Mouse (Mus musculus) liver, embryonic 12.5 days (tissue): ENCODE measurements around the gene Olfr1104. TPM values are rescaled to one million over a fixed set of nuclear protein-coding genes. Genes with fewer than 3 reads are reported as not detected.

ENCODE experiments used
- ATAC-seq: fragments of 200-750 bp; cut with Nextera tagmentation; 2 replicates; pipeline ENCODE4 v1.8.0; 2017; ENCODE audit warnings: moderate number of reproducible peaks, mild to moderate bottlenecking, moderate library complexity
- H3K27ac ChIP-seq: fragments of 300-500 bp; sonication (generic); 2 replicates; pipeline ENCODE4 v1.5.1; 2016; ENCODE audit warnings: mild to moderate bottlenecking
- H3K27me3 ChIP-seq: fragments of 300-500 bp; sonication (generic); replicated peaks from 2 replicates; pipeline ENCODE4 v1.6.1; 2016; ENCODE audit warnings: mild to moderate bottlenecking, moderate library complexity
- H3K36me3 ChIP-seq: fragments of 300-500 bp; sonication (generic); 2 replicates; pipeline ENCODE4 v1.6.1; 2016; ENCODE audit warnings: mild to moderate bottlenecking, moderate library complexity
- H3K4me1 ChIP-seq: fragments of 300-500 bp; sonication (generic); 2 replicates; pipeline ENCODE4 v1.6.1; 2016
- H3K4me2 ChIP-seq: fragments of 300-500 bp; sonication (generic); 2 replicates; pipeline ENCODE4 v1.6.1; 2016; ENCODE audit warnings: mild to moderate bottlenecking, moderate library complexity
- H3K4me3 ChIP-seq: fragments of 300-500 bp; sonication (generic); 2 replicates; pipeline ENCODE4 v1.5.1; 2016; ENCODE audit warnings: mild to moderate bottlenecking, moderate library complexity
- H3K9ac ChIP-seq: fragments of 300-500 bp; sonication (generic); 2 replicates; pipeline ENCODE4 v1.6.1; 2016; ENCODE audit warnings: mild to moderate bottlenecking, moderate library complexity
- H3K9me3 ChIP-seq: fragments of 300-500 bp; sonication (generic); replicated peaks from 2 replicates; pipeline ENCODE4 v1.6.1; 2016; ENCODE audit warnings: mild to moderate bottlenecking, moderate library complexity
- WGBS: fragments of 180-500 bp; shearing (Covaris S2); methylation state at CpG from one replicate; pipeline ENCODE4 v1.1.7; 2016; ENCODE audit not compliant: insufficient replicate concordance; 5-methylcytosine and 5-hydroxymethylcytosine counted together
- polyA plus RNA-seq: library from polyadenylated mRNA; unstranded; fragments of >200 nt; fragmentation: Nextera tagmentation; extraction: Ambion mirVana; gene quantifications from 2 replicates; pipeline ENCODE4 v1.2.1, GENCODE M21; 2016

Olfr1104 gene
- polyA plus RNA-seq: not detected in 2 replicates

DNA sequence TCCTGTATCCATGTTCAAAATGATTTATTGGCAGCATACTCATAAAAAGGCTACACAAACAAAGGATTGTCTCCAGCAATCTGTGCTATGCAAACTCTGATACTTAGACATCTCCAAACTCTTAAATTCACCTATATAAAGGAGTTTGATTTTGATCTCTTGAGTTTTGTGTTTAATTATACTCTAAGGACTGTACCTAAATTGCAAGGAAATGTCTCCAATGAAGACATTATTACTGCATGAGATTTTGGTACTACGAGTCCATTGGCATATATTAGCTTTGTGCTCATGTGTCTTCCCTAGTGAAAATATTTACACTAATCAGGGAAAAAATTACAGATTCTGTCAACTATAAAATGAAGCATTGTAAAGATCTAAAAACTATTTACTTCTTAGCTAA, at the start of gene Olfr1104:
Gene Olfr1104, minus strand, starts transcription at position 101 of the 400 bp plus-strand sequence.
- Histone ChIP-seq H3K27ac (no peak within 1 kb of the TSS), H3K4me3 (no peak within 1 kb of the TSS), H3K36me3 (no peaks in the 10 kb centered on the region), H3K9ac (no peak within 1 kb of the TSS), H3K4me2 (no peak within 1 kb of the TSS), H3K9me3 (no peaks in the 10 kb centered on the region), H3K27me3 (no peaks in the 10 kb centered on the region), H3K4me1 (no peaks in the 10 kb centered on the region)
- 51% methylated on average over 1 of the region's 1 CpGs for WGBS
- no peak for ATAC-seq

DNA sequence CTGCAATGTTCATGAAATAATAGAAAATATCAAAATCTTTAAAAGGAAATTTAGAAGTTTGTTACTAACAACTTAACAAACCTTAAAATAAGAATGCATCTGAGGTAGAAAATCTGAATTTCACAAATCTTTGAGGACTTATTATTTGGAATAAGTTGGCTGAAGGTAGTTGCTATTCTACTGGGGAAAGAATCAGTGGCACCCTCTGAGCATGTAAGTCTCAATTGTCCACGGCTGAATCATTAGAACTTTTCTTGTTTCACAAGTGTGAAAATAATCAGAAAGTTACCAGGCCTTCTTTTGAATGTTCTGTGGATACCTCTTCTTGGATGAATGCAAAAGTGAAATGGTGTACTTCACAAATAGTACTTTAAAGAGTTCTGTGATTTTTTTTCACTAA, 48.8 kb upstream of the Olfr1104 start, which contains the start of gene Olfr1107:
Gene Olfr1107, minus strand, starts transcription at position 101 of the 400 bp plus-strand sequence.
- no peak within 1 kb of the TSS for H3K4me3 ChIP-seq
- no peaks in the 10 kb centered on the region for H3K36me3 ChIP-seq
- no peak within 1 kb of the TSS for H3K9ac ChIP-seq
- no peak for ATAC-seq
- no peak within 1 kb of the TSS for H3K27ac ChIP-seq
- no peaks in the 10 kb centered on the region for H3K4me1 ChIP-seq
- no peak within 1 kb of the TSS for H3K4me2 ChIP-seq
- no peaks in the 10 kb centered on the region for H3K27me3 ChIP-seq
- WGBS: 66% methylated on average over 1 of the region's 1 CpGs
- no peaks in the 10 kb centered on the region for H3K9me3 ChIP-seq

DNA sequence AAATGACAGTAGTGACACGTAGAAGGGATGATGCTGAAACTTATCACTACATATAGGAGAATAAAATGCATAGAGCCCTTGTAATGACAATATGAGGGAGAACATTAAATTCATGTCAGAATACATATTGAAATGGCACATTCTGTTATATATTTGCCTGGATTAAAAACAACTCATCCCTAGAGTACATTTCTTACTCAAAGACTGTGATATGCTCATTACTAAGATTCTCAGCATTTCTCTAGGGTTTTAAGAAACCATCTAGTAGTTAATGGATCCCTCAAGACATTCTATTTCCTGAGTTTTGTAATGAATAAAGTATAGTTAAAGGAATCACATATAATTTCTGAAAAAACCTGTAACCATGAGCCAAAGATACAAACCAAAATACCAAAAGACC, 25.3 kb upstream of the Olfr1104 start, which contains the start of gene Olfr1106:
Gene Olfr1106, minus strand, starts transcription at position 101 of the 400 bp plus-strand sequence.
- H3K4me3 ChIP-seq: no peak within 1 kb of the TSS
- no peak for ATAC-seq
- H3K27ac ChIP-seq: no peak within 1 kb of the TSS
- no peak within 1 kb of the TSS for H3K4me2 ChIP-seq
- H3K36me3 ChIP-seq: no peaks in the 10 kb centered on the region
- no peak within 1 kb of the TSS for H3K9ac ChIP-seq
- H3K9me3 ChIP-seq: no peaks in the 10 kb centered on the region
- H3K27me3 ChIP-seq: no peaks in the 10 kb centered on the region
- WGBS: 69% methylated on average over 1 of the region's 1 CpGs
- no peaks in the 10 kb centered on the region for H3K4me1 ChIP-seq

DNA sequence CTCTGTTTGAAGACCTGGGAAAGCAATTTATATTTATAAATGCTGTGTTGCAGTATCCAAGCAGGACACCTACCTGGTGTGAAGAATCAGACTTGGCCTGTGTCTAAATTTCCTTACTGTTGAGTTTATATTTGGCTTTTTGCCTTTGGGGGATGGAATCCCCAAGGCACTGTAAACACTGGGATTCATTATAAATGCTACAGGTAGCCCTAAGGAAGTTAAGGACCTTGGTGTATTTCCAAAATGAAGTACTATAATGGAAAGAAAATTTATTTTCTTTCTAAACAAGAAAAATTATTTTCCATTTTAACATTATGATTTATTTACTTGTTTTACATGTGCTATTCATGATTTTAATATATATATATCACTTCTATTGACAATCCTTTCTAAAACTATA, 9.6 kb upstream of the Olfr1104 start, which contains the start of gene Olfr1105:
Gene Olfr1105, minus strand, starts transcription at position 101 of the 400 bp plus-strand sequence.
- Histone ChIP-seq H3K4me1 (no peaks in the 10 kb centered on the region), H3K27ac (no peak within 1 kb of the TSS), H3K4me2 (no peak within 1 kb of the TSS), H3K4me3 (no peak within 1 kb of the TSS), H3K36me3 (no peaks in the 10 kb centered on the region), H3K9ac (no peak within 1 kb of the TSS), H3K9me3 (no peaks in the 10 kb centered on the region), H3K27me3 (no peaks in the 10 kb centered on the region)
- no peak for ATAC-seq

DNA sequence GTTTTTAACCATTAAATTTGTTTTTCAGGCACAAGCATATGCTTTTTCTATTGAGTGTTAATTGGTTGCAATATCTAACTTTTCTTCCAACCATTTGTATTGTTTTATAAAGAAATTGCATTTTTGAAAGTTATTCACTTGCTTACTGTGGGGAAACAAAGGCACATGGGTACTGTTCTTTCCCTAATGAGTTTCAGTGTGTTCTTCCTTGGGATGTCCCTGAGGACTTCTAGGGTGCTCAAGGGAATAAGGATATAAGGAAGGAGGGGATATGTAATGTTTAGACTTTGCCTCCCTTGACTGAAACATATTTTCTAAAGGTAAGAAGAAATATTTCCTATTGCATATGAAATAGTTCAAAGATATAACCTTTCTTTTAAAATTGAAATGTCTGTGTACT, 28.8 kb downstream of the Olfr1104 start, which contains the start of gene Olfr1102:
Gene Olfr1102, plus strand, starts transcription at position 301 of the 400 bp plus-strand sequence.
- Histone ChIP-seq H3K36me3 (no peaks in the 10 kb centered on the region), H3K27ac (no peak within 1 kb of the TSS), H3K27me3 (no peaks in the 10 kb centered on the region), H3K9me3 (no peaks in the 10 kb centered on the region), H3K9ac (no peak within 1 kb of the TSS), H3K4me2 (no peak within 1 kb of the TSS), H3K4me1 (no peaks in the 10 kb centered on the region), H3K4me3 (no peak within 1 kb of the TSS)
- no peak for ATAC-seq

DNA sequence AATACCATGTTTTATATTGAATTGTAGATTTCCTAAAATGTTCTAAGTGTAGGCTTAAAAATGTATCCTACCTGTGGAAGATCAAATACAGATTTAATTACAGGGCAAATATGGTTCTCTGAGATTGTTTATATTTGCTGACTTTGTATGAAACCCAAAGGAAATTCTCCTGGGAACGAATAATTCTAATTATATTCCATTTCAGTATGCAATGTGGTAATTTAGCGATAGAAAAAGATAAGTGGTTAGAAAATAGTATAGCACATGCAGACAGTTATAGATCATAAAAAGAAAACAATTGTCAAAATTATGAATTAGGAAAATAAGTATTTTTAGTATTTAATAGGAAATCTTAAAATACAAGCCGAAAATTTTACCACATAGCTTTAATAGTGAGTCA, 35.8 kb downstream of the Olfr1104 start, which contains the start of gene Olfr1101:
Gene Olfr1101, minus strand, starts transcription at position 101 of the 400 bp plus-strand sequence.
- no peak within 1 kb of the TSS for H3K4me3 ChIP-seq
- WGBS: 58% methylated on average over 3 of the region's 3 CpGs
- H3K27me3 ChIP-seq: no peaks in the 10 kb centered on the region
- H3K9me3 ChIP-seq: no peaks in the 10 kb centered on the region
- H3K4me2 ChIP-seq: no peak within 1 kb of the TSS
- no peak within 1 kb of the TSS for H3K27ac ChIP-seq
- H3K4me1 ChIP-seq: no peaks in the 10 kb centered on the region
- ATAC-seq: no peak
- no peak within 1 kb of the TSS for H3K9ac ChIP-seq
- H3K36me3 ChIP-seq: no peaks in the 10 kb centered on the region

DNA sequence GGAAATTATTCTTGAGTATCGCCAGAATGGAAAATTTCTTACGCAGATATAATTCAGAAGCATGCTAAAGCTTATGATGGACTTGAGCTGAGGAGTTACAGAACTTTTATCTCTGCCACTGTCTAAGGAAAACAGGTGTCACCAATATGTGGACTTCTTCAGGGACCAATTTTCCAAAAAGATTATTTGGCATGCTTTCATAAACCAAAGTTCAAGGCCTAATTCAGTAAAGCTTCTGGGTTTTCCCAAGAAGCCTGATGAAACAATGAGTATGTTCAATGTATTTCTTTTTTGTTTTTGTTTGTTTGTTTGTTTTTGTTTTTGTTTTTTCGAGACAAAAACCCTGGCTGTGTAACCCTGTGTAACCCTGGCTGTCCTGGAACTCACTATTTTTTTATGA, 47.0 kb downstream of the Olfr1104 start, which contains the start of gene Olfr1100:
Gene Olfr1100, minus strand, starts transcription at position 101 of the 400 bp plus-strand sequence.
- Histone ChIP-seq H3K36me3 (no peaks in the 10 kb centered on the region), H3K4me1 (no peaks in the 10 kb centered on the region), H3K4me2 (no peak within 1 kb of the TSS), H3K9me3 (no peaks in the 10 kb centered on the region), H3K4me3 (no peak within 1 kb of the TSS), H3K27ac (no peak within 1 kb of the TSS), H3K27me3 (no peaks in the 10 kb centered on the region), H3K9ac (no peak within 1 kb of the TSS)
- no peak for ATAC-seq
- 73% methylated on average over 3 of the region's 3 CpGs for WGBS

Other genes starting within 250 kb of the Olfr1104 start
- gene Olfr1093, start 244.6 kb downstream of the Olfr1104 start, polyA plus RNA-seq: not detected in 2 replicates
- not detected in 2 replicates for gene Olfr141, start 217.1 kb downstream of the Olfr1104 start, polyA plus RNA-seq
- not detected in 2 replicates for gene Olfr1094, start 202.4 kb downstream of the Olfr1104 start, polyA plus RNA-seq
- not detected in 2 replicates for gene Olfr1095, start 175.4 kb downstream of the Olfr1104 start, polyA plus RNA-seq
- not detected in 2 replicates for gene Gm13723, start 152.3 kb downstream of the Olfr1104 start, polyA plus RNA-seq
- gene Olfr1097, start 134.9 kb downstream of the Olfr1104 start, polyA plus RNA-seq: not detected in 2 replicates
- gene Olfr1098, start 102.5 kb downstream of the Olfr1104 start, polyA plus RNA-seq: not detected in 2 replicates
- not detected in 2 replicates for gene Olfr1099, start 66.4 kb downstream of the Olfr1104 start, polyA plus RNA-seq
- not detected in 2 replicates for gene Olfr1100, start 47.1 kb downstream of the Olfr1104 start, polyA plus RNA-seq
- gene Olfr1101, start 35.9 kb downstream of the Olfr1104 start, polyA plus RNA-seq: not detected in 2 replicates
- gene Olfr1102, start 28.7 kb downstream of the Olfr1104 start, polyA plus RNA-seq: not detected in 2 replicates
- not detected in 2 replicates for gene Olfr1105, start 9.5 kb upstream of the Olfr1104 start, polyA plus RNA-seq
- gene Olfr1106, start 25.2 kb upstream of the Olfr1104 start, polyA plus RNA-seq: not detected in 2 replicates
- gene Olfr1107, start 48.7 kb upstream of the Olfr1104 start, polyA plus RNA-seq: not detected in 2 replicates
- gene Olfr1109, start 68.9 kb upstream of the Olfr1104 start, polyA plus RNA-seq: not detected in 2 replicates
- not detected in 2 replicates for gene Olfr259, start 87.5 kb upstream of the Olfr1104 start, polyA plus RNA-seq
- not detected in 2 replicates for gene Olfr1110, start 113.2 kb upstream of the Olfr1104 start, polyA plus RNA-seq
- gene Olfr1111, start 125.5 kb upstream of the Olfr1104 start, polyA plus RNA-seq: not detected in 2 replicates
- not detected in 2 replicates for gene Olfr1112, start 160.7 kb upstream of the Olfr1104 start, polyA plus RNA-seq
- not detected in 2 replicates for gene Olfr1113, start 181.9 kb upstream of the Olfr1104 start, polyA plus RNA-seq
- gene Olfr1115, start 220.9 kb upstream of the Olfr1104 start, polyA plus RNA-seq: not detected in 2 replicates
- gene Olfr1116, start 240.5 kb upstream of the Olfr1104 start, polyA plus RNA-seq: not detected in 2 replicates